Mouse (Mus musculus): ENCODE data around the gene Jund.
A peak's percentile ranks its signal among the peaks of the same experiment; 100 is the strongest.

The Jund gene

DNA sequence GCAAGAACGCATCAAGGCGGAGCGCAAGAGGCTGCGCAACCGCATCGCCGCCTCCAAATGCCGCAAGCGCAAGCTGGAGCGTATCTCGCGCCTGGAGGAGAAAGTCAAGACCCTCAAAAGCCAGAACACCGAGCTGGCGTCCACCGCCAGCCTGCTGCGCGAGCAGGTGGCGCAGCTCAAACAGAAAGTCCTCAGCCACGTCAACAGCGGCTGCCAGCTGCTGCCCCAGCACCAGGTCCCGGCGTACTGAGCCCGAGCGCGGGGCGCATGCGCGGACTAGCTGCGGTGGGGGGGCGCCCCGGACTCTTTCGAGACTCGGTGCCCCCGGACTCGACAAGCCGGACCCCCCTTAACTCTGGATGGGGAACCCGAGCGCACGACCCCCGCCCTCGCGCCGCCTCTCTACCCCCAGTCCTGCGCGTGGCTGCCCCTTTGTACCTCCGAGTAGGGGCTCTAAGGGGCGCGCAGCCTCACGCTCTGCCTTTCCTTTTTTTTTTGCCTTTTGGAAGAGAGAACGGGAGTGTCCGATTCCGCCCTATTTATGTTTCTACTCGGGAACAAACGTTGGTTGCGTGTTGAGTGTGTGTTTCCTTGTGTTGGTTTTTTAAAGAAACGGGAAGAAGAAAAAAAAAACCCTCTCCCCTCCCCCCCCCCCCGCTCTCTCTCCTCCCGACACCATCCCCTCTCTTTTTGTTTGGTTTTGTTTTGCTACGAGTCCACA lies 1.2 kb downstream of the Jund start:
- peak; percentile 55 to 75 for DNase-seq (ENCODE audit: low spot score in 2 of 2)

DNA sequence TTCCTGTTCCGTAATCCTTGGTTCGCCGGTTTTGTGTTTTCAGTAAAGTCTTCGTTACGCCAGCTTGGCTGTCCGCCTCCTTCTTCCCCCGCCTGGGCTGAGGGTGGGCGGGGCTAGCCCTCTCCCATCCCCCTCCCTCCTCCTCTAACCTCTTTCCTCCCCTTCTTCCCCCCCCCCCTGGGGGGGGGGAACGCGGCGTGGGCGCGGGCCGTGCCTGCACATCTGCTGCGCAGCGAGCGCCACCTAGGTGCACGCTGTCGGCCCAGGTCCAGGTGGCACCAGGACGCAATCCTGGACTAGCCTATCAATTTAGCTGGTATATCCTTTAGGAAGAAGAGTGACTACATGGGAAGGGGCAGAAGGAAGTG lies 1.8 kb downstream of the Jund start:
- peak; percentile 83 to 85 for DNase-seq (ENCODE audit: low spot score in 2 of 2)

DNA sequence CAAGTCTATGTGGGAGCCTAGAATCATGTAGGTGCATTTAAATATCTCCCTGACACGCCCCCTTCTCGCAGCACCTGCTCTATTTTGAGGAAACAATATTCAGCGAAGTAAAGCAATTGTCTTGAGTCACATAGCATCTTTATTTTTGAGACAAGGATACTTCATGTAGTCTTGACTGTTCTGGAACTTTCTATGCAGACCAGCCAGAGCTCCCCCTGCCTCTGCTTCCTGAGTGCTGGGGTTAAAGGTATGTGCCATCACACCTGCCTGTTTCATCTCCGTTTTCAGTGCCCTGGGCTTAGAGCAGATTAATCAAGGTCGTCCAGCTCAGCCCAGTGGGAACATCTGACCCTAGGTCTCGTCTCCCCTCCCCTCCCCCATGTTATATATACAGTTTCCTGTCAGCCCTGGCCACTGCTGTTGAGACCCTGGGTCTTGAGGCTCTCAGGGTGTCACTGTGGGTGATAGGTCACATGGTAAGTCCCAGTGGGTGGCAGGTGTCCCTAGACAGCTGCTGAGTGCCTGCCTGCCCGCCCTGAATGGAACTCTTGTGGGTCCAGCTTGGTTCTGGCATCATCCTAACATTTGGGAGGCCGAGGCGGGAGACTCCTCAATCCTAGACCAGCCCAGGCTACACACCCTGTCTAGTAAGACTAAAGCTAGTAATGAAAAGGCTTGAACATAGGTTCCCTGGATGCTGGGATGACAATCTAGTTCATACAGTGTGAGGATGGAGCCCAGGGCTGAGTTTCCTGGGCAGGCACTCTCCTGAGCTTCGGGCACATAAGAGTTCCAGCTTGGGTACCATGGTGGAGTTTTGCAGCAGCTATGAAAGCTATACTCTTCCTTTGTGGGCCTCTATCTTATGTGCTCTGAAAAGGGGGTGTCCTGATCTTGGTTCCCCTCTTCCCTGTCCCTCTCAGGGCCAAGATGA lies 2.6 kb downstream of the Jund start:
- no peak for DNase-seq (ENCODE audit: low spot score in 2 of 2)

DNA sequence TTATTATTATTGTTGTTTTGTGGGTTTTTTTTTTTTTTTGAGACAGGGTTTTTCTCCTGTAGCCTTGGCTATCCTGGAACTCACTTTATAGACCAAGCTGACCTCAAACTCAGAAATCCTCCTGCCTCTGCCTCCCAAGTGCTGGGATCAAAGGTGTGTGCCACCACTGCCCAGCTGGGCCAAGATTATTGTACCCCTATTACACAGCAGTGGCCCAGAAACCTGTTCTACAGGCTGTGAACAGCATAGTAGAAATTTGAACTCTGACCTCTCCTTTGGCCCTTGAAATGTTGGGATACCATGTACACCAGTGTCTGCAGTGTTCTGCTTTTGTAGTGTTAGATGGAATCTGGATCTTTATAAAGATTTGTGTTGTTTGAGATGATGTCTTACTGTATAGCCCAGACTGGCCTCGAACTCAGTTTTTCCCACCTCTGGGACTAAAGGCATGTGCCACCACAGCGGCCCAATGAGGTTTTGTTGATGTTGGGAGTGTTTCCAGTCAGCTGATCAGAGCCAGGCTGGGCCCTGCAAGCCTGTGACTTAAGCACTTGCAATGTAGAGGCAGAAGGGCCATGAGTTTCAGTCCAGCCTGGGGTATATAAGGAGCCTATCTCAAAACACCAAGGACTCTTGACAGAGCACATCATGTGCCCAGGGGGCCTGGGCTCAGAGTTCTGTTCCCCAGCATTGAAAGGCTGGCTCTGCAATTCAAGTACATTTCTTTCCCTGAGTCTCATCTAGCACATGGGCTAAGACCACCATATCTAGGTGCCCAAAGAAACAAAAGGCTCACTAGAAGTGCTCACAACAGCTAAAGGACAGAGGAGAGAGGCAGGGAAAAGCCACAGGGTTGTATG lies 3.5 kb downstream of the Jund start:
- no peak for DNase-seq (ENCODE audit: low spot score in 2 of 2)

DNA sequence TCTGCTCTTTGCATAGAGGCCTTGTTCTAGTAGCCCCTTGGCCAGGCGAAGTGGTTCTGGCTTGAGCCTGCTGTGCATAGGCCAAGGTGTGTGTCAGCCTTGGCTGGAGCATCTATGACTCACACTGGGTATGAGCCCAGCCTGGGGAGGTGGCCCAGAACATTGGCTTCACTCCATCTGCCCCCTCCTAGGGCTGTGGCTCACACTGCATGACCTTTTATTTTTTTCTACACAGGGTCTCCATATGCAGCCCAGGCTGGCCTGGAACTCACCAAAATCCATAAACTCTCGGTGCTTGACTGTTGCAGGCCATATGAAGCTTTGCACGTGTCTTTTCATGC lies 4.1 kb downstream of the Jund start:
- no peak for DNase-seq (ENCODE audit: low spot score in 2 of 2)

DNA sequence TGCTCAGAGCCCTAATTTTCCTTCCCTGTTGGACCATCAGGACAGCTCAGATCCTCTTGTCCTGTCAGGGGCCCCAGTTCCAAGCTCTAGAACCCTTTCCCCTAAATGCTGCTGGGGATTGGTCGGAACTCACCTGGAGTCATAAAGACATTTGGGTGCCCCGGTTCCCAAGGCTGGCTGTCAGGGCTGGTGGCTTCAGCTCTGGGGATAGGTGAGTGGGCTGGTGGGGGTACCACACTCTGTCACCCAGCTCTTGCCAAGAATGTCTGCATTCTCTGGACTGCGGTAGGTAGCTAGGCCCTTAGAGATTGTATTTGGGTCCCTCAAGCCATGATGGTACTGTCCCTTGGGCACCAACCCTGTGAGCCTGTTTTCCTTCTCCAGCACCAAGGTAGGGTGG lies 4.5 kb downstream of the Jund start, which contains the start of gene Iqcn:
Gene Iqcn, plus strand, starts transcription at position 171 of the 400 bp plus-strand sequence.
- DNase-seq (ENCODE audit: low spot score in 2 of 2) = no peak

DNA sequence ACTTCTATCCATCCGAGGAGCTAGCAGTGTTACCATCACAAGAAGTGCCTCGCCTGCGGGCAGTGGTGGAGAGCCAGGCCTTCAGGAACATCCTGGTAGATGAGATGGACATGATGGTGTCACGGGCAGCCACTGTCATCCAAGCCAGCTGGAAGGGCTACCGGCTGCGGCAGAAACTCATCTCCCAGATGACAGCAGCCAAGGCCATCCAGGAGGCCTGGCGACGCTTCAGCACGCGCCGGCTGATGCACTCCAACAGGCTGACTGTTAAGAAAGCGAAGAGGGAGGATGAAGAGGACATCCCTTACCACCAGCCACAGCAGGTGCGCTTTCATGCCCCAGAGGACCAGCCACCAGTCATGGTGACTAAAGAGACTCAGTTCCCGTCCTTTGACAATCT lies 9.5 kb downstream of the Jund start:
- no peak for DNase-seq (ENCODE audit: low spot score in 2 of 2)

DNA sequence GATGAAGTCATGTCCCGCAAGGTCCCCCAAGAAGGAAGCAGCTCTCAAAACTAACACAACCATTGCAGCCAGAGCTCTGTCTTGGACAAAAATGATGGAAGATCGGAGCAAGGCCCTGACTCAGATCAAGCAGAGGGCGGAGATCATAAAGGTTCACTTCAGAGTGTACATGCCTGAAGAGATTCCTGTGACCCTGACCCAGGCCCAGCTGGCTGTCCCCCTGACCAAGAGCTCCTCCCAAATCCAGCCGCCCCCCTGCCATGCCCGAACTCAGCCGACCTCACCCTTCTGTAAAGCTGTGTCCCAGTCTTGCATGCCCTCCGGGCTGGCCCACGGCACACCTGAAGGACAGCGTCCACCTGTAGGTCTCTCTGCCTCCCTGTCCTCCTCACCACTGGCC lies 11.0 kb downstream of the Jund start:
- DNase-seq (ENCODE audit: low spot score in 2 of 2) = no peak

DNA sequence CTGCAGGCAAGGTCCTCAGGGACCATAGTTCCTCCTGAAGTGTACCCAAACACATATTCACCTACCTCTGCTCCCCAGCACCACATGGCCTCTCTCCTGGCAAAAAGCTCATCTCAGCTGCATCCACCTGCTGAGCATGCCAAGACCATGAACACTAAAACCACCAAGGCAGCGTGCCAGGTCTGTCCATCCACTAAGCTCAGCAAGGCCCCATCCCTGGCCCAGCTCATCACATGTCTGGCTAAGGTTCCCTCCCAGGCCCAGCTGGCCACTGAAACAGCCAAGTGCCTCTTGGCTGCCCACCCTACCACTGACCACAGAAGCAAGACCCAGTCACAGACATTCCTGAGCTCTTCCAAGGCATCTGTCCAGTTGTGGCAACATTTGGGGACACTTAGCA lies 11.5 kb downstream of the Jund start:
- DNase-seq (ENCODE audit: low spot score in 2 of 2) = no peak

DNA sequence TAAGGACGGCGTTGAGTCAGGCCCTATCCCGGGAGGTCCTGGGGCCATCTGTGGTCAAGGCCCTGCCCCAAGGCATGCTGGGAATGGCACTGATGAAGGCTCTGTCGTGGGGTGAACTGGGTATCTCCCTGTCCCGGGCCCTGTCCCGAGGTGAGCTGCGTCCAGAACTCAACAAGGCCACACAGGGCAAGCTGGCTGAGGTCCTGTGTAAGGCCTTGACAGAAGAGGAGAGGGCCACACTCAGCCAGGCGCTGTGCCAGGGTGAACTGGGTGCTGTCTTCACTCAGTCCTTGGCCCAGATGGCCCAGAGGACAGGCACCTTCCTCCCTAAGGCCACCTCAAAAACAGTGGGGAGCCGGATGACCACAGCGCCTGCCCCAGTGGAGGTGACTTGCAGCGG lies 12.3 kb downstream of the Jund start:
- DNase-seq (ENCODE audit: low spot score in 2 of 2) = no peak

DNA sequence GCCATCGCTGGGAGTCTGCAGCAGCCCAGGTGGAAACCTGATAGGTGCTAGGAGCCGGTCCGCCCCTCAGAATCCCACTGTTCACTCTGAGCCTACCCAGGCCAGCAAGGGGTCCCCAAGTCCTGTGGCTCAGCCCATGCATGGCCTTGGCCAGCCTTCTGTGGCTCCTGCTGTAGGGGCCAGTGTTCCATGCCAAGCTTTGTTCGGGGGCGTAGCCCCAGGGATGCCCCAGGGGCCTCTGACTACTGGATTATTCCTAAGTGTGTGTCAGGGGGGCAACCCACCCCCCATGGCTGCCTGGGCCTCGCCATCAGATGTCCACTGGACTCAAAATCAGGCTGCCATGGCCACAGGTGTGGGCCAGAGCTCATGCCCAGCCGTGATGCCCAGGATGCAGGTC lies 15.2 kb downstream of the Jund start:
- no peak for DNase-seq (ENCODE audit: low spot score in 2 of 2)

DNA sequence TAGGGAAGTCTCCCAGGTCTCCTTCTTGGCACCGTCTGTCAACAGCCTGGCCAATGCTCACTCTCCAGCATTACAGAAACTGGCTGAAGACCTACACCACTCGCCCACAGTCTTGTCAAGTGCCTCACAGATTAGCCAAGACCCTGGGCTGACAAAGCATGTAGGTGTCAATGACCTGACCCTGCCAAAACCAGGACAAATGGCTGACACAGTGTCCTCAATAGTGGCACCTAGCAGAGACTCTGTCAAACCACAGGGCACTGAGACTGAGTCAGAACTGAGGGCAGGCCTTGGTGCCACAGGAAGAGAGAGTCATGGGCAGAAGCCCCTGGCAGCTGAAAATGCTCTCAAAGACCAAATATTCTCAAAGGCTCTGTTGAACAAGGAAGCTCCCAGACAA lies 16.3 kb downstream of the Jund start:
- no peak for DNase-seq (ENCODE audit: low spot score in 2 of 2)

DNA sequence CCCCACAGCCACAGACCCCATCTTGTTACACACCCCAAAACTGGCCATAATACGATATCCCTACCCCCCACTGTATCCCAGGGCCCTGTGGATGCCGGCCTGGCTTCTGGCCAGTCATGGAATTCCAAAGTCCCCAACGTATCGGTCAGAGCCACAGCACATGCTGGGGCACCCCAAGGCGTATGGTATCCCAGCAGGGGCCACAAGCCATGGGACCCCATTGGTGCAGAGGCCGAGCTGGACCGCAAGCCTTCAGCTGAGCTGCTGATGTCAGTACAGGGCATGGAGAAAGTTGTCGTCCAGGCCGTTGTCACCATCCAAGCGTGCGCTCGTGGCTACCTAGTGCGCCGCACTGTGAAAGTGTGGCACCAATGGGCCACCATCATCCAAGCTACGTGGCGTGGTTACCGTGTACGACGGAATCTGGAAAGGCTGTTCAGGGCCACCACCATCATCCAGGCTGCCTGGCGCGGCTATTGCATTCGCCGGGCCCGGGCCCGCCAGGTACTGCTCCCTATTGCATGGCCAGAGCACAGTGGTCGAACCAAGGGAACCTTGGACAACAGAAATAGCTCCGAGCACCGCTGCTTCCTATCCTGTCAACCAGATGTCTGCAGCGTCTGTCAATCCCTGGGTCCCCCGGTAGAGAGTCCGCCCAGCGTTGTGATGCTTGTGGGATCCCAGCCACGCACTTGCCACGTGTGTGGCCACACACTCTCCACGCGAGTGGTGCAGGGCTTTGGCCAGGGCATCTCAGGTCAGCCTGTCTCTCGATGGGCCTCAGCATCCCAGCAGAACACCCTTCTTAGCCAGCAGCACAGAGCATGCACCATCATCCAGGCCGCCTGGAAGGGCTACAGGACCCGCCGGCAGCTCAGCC lies 18.0 kb downstream of the Jund start:
- no peak for DNase-seq (ENCODE audit: low spot score in 2 of 2)

DNA sequence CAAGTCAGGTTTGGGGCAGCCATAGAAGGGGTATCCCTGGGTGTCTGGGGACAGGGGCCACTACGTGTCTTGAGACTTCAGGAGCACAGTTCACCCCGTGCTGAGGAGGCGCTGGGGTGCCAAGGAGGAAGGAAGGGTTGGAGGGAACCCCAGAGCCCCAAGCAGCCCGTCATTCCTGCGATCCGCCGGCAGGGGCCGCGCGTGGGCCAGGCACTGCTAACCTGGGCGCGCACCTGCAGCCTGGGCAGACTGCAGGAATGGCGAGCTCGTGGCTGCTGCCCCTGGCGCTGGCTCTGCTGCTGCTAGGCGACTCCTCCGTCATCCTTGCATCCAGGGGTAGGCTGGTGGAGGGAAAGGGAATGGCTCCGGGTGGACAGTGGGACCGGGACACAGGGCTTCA lies 19.5 kb downstream of the Jund start, which contains the start of gene Gm3336:
Gene Gm3336, plus strand, starts transcription at position 247 of the 400 bp plus-strand sequence.
- DNase-seq (ENCODE audit: low spot score in 2 of 2) = peak in 1 of 2 experiments; percentile 43

DNA sequence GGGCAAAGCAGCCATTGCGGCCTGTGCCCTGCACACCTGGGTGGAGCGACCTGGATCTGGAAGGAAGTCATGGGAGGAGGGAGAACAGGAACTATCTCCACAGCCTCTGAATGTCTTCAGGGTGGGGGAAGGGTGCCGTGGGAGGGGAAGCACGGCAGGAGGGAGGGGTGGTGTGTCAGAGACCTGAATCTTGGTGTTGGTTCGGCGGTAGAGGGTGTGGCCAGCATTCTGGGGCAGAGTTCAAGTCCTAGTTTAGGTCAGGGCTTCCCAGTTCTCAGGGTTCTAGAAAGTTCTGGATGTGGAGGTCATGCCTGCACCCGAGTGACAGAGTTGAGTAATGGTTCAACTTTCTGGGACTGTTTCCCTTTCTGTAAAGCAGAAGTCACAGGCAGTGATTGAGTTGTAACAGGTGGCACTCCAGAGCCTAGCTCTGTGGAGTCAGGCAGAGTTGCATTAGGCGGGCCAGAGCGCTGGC lies 21.1 kb downstream of the Jund start:
- DNase-seq (ENCODE audit: low spot score in 2 of 2) = no peak

DNA sequence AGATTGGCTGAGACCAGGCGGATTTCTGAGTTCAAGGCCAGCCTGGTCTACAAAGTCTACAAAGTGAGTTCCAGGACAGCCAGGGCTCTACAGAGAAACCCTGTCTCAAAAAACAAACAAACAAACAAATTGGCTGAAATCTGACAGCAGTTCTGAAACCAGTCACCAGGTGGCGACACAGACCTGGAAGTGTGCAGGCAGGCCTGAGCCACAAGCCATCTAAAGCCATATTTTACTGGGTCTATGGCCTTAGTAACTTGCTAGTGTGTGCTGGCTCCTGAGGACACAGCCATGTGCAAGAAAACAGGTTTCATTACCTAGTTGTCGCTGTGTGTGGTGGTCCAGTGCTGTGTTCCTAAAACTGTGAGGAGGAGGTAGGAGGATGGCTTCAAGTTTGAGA lies 22.0 kb downstream of the Jund start:
- DNase-seq (ENCODE audit: low spot score in 2 of 2) = peak; percentile 53 to 56

DNA sequence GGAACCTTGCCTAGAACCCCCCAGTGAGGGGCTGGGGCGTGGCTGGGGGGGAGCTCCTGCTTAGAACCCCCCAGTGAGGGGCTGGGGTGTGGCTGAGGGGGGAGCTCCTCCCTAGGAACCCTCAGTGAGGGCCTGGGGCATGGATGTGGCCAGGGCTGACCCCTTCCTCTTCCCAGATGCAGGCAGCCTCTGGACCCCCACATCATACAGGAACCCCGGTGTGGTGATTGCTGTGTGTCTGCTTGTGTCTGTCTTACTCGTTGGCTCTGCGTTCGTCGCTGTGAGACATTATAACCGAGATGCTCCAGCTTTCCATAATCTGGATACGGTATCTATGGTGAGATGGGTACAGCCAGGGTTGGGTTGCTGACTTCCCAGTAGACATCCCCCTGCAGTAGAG lies 22.9 kb downstream of the Jund start:
- DNase-seq (ENCODE audit: low spot score in 2 of 2) = no peak

DNA sequence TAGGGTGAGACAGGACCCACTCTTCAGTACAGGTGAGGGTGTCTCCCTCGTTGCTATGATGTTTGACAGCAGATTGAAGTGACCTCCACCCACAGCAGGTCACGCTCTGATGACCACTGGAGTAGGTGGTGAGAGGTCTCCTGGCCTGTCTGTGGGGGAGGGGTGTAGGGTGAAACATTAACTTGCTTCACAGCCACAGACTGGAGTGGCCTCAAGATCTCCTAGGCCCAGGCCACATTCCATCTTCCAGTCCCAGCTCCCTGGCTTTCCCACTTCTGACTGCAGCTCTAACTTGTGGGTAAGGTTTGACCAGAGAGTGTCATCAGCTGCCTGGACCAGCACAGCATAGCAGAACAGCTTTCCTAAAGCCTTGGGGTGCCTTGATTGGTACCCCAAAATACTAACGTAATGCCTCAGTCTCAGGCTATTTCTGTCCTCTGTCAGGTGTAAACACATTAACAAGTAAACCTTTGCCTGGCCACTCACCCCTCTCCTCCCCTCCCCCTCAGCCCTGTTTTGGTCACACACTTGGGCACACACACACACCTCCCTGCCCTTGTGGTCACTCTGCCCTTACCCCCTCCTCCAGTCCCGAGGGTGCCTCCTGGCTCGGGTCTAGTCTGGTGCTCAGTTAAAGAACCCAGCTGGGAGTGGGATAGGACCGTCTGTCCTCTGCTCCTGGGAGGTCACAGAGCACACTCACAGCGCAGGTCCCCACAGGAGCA lies 24.9 kb downstream of the Jund start, which contains the start of gene Pde4c:
Gene Pde4c, plus strand, starts transcription at position 235 of the 725 bp plus-strand sequence.
- DNase-seq (ENCODE audit: low spot score in 2 of 2) = no peak

DNA sequence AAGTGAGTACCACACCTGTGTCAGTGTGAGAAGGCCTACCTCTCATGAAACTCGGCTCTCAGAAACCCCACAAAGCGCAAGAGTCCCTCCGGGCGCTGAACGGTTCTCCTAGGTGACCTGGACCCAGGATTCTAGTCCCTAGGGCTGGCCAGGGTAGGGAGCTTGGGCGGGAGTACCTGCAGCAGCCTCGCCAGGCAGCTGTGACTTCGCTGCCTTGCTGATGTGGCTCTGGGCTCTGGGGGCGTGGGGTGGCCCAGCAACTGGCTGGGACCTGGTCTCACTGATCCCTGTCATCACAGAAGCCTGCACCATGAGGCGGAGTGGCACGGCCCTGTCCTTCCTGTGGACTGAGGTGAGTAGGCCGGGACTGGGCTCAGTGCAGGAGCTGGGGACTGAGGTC lies 25.5 kb downstream of the Jund start:
- no peak for DNase-seq (ENCODE audit: low spot score in 2 of 2)

DNA sequence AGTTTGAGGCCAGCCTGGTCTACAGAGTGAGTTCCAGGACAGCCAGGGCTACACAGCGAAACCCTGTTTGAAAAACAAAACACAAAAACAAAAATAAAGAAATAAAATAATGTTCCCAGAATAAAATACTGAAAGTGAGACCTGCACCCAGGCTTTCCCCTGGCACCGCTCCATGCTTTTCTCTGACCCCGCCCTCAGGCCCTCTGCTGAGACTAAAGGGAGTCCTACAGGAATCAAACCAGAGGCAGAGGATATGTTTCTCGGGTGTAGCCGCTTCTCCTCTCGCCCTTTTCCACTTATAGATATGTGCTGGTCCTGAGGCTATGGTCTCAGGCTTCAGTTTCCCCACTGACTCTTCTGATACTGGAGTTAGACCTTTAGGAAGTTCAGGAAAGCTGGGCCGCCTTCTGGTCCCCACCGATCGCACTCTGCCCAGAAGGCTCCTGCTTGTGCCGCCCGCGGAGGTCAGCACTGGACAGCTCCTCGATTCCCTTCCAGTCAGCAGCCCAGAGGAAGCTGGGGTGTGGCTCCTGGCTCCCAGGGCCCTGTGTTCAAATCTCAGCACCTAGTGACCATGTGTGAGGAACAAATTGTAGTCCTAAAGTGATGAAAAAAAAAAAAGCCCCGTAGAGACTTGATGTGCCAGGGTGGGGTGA lies 27.2 kb downstream of the Jund start:
- no peak for DNase-seq (ENCODE audit: low spot score in 2 of 2)

All from right cerebral cortex, postnatal 36 days (tissue).